Mouse (Mus musculus) heart, postnatal 0 days (tissue): ENCODE measurements around the gene Wwox. TPM values are rescaled to one million over a fixed set of nuclear protein-coding genes. Genes with fewer than 3 reads are reported as not detected.

Experiments used
- ATAC-seq: fragments of 200-750 bp; cut with Nextera tagmentation; 2 replicates; pipeline ENCODE4 v1.8.0; 2017; ENCODE audit warnings: low read depth, moderate number of reproducible peaks, moderate library complexity; ENCODE audit not compliant: insufficient read depth
- DNase-seq: peaks from one replicate; pipeline ENCODE4 v3.0.0-alpha.2; 2016; ENCODE audit warnings: low spot score
- H3K27ac ChIP-seq: fragments of 300-500 bp; sonication (generic); 2 replicates; pipeline ENCODE4 v1.5.1; 2014; ENCODE audit warnings: low read depth, mild to moderate bottlenecking
- H3K27me3 ChIP-seq: fragments of 300-500 bp; sonication (generic); 2 replicates; pipeline ENCODE4 v1.6.1; 2014; ENCODE audit warnings: low read length, mixed read lengths; ENCODE audit not compliant: control insufficient read depth, insufficient read depth
- H3K36me3 ChIP-seq: fragments of 300-500 bp; sonication (generic); replicated peaks from 2 replicates; pipeline ENCODE4 v1.6.1; 2014; ENCODE audit warnings: low read length, mixed read lengths; ENCODE audit not compliant: control insufficient read depth, insufficient read depth
- H3K4me1 ChIP-seq: fragments of 300-500 bp; sonication (generic); 2 replicates; pipeline ENCODE4 v1.6.1; 2014; ENCODE audit warnings: antibody characterized with exemption; ENCODE audit not compliant: control insufficient read depth, insufficient read depth
- H3K4me2 ChIP-seq: fragments of 300-500 bp; sonication (generic); 2 replicates; pipeline ENCODE4 v1.6.1; 2014; ENCODE audit warnings: low read depth, mild to moderate bottlenecking, low read length, moderate library complexity
- H3K4me3 ChIP-seq: fragments of 300-500 bp; sonication (generic); 2 replicates; pipeline ENCODE4 v1.5.1; 2014; ENCODE audit warnings: low read depth, low read length
- H3K9ac ChIP-seq: fragments of 300-500 bp; sonication (generic); replicated peaks from 2 replicates; pipeline ENCODE4 v1.6.1; 2014; ENCODE audit warnings: low read depth, low read length, mixed read lengths
- H3K9me3 ChIP-seq: fragments of 300-500 bp; sonication (generic); replicated peaks from 2 replicates; pipeline ENCODE4 v1.6.1; 2016; ENCODE audit warnings: low read length; ENCODE audit not compliant: control insufficient read depth
- CTCF ChIP-seq: IDR thresholded peaks from 2 replicates; pipeline ENCODE4 v1.5.1; 2016; ENCODE audit warnings: antibody characterized with exemption, control low read depth, low read depth
- EP300 ChIP-seq: IDR thresholded peaks from 2 replicates; pipeline ENCODE4 v1.6.1; 2016; ENCODE audit warnings: antibody characterized with exemption, low read depth
- WGBS: fragments of 180-500 bp; shearing (Covaris S2); extraction: QIAGEN DNeasy Blood & Tissue Kit; methylation state at CpG from one replicate; pipeline ENCODE4 v1.1.7; 2014; 5-methylcytosine and 5-hydroxymethylcytosine counted together
- polyA plus RNA-seq: library from polyadenylated mRNA; unstranded; fragments of >200 nt; fragmentation: Nextera tagmentation; extraction: Ambion mirVana; gene quantifications from 2 replicates; pipeline ENCODE4 v1.2.1, GENCODE M21; 2015
- total RNA-seq: library from RNA; depleted of rRNA; stranded (reverse); fragments of >200 nt; gene quantifications from 2 replicates; pipeline ENCODE4 v1.2.3, GENCODE M21; 2014; ENCODE audit warnings: low replicate concordance

The Wwox gene
- total and polyA plus RNA-seq, 2 experiments from 2014 or later: 7.5 to 9.6 TPM

DNA sequence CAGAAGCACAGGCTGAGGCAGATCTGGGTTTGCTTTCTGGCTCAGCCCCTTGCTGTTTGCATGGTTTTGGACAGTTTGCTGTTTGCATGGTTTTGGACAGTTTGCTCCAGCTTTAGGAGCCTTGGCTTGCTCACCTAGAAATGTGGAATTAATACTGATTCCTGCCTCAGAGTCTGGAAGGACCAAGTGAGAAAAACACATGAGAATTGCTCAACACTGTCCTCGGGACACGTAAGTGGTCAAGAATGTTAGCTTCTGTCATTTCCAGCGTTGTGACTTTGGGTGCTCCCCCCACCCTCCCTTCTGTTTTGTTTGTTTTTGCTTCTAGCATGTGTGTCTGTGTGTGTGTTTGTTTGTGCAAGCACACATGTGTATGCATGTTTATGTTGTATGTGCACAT, 172.6 kb downstream of the Wwox start:
- no peak for ATAC-seq
- H3K27ac ChIP-seq: no peak overlapping the region
- H3K4me1 ChIP-seq: no peaks in the 10 kb centered on the region
- 78% methylated on average over 3 of the region's 3 CpGs for WGBS
- no peak overlapping the region for H3K4me3 ChIP-seq
- H3K4me2 ChIP-seq: no peak overlapping the region
- no peaks in the 10 kb centered on the region for H3K27me3 ChIP-seq
- no peak overlapping the region for H3K9ac ChIP-seq
- H3K9me3 ChIP-seq: no peaks in the 10 kb centered on the region
- H3K36me3 ChIP-seq: no peaks in the 10 kb centered on the region
- DNase-seq: no peak
- no peak for TF ChIP-seq CTCF
- TF ChIP-seq EP300: no peak

DNA sequence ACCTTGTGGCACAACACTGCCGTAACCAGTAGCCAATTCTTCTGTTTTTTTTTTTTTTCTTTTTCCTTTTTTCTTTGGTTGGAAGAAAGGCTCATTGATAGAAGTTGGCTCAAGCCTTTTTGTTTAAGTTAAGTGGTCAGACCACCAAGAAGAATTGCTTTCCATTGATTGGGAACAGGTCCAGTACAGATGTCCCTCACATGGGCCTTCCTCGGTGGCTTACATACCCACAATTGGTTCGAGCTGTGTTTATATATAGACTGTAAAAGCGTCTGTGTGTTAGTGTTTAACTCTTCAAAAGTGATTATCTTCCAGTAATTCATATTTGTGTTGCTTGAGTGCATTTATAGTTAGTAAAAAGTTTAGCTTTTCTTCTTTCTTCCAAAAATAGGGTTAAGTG, 176.0 kb downstream of the Wwox start:
- H3K27ac ChIP-seq: no peak overlapping the region
- WGBS: 73% methylated on average over 4 of the region's 4 CpGs

DNA sequence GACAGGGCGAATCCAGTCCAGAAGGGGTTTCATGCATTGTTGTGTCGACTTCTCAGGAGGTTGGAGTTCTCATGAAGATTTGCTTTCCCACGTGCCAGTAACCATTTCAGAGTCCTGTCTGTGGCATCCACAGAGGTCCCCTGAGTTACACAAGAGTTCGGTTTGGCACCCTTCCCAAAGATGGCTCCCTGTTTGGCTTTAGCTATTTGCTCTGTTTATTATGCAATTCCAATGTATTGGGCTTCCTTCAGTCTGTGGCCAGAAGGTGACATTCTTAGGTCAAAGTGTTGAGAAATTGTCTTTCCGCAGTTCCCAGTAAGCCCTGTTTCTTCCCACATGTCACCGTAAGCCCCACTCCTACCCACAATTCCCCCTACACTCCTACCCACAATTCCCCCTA, 176.5 kb downstream of the Wwox start:
- ATAC-seq: no peak
- no peaks in the 10 kb centered on the region for H3K27me3 ChIP-seq
- H3K4me3 ChIP-seq: no peak overlapping the region
- H3K9ac ChIP-seq: no peak overlapping the region
- no peak overlapping the region for H3K27ac ChIP-seq
- H3K9me3 ChIP-seq: no peaks in the 10 kb centered on the region
- DNase-seq: no peak
- no peaks in the 10 kb centered on the region for H3K36me3 ChIP-seq
- no peak overlapping the region for H3K4me2 ChIP-seq
- TF ChIP-seq CTCF (no peak), EP300 (no peak)
- H3K4me1 ChIP-seq: no peaks in the 10 kb centered on the region
- WGBS: 87% methylated on average over 6 of the region's 6 CpGs

More for the DNA sequence above, 176.0 kb downstream of the Wwox start:
- no peak overlapping the region for H3K9ac ChIP-seq
- no peak overlapping the region for H3K4me2 ChIP-seq
- no peak for TF ChIP-seq CTCF
- no peak for TF ChIP-seq EP300
- H3K36me3 ChIP-seq: no peaks in the 10 kb centered on the region
- no peak overlapping the region for H3K4me3 ChIP-seq
- DNase-seq: no peak
- no peaks in the 10 kb centered on the region for H3K9me3 ChIP-seq
- no peaks in the 10 kb centered on the region for H3K4me1 ChIP-seq
- H3K27me3 ChIP-seq: no peaks in the 10 kb centered on the region
- ATAC-seq: no peak

DNA sequence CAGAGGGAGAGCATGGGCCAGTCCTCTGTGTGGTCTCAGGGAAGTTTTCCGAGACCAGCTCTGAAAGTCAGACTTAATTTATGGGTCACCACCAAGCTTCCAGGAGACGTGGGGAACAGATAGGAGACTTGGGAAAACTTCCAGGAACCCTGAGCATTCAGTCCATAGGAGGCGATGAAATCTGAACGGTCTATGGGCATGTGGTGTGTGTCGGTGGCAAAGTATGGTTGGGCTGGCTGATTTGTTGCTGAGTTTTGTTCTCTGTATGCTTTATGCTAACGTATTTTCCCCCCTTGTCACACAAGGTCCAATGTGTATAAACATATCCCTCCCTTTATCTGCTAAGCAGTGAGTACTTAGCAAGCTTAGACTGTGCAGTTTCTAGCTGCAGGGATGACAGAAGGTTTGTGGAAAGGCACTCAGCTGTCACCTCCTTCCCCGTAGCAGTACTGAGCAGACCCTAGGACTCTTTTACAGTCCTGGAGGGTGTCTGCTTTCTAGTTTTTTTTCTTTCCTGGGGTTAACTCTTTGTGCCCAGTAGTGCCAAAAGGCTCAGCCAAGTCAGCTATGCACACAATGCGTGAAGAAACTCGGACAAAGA, 179.6 kb downstream of the Wwox start:
- Histone ChIP-seq H3K27ac (no peak overlapping the region), H3K36me3 (no peaks in the 10 kb centered on the region), H3K4me2 (no peak overlapping the region), H3K4me3 (no peak overlapping the region), H3K27me3 (no peaks in the 10 kb centered on the region), H3K9ac (no peak overlapping the region), H3K9me3 (no peaks in the 10 kb centered on the region), H3K4me1 (no peaks in the 10 kb centered on the region)
- no peak for DNase-seq
- ATAC-seq: no peak
- WGBS: 24% methylated on average over 9 of the region's 9 CpGs
- no peak for TF ChIP-seq EP300
- no peak for TF ChIP-seq CTCF

DNA sequence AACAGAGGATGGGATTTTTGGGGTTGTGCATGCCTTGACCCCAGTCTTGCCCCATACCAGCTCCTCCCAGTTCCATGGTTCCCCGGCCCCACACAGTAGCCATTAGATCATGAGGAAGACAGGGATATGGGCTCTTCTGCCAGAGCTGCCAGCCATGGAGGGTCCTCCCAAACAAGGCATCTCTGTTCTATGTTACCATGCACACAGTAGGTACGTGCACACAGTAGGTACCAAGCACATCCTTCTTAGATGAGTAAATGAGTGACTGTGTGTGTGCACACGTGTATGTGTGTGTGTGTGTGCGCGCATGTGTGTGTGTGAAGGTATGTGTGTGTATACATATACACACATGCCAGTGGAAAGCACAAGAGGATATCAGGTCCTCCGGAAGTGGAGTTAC, 185.9 kb downstream of the Wwox start:
- TF ChIP-seq CTCF (no peak), EP300 (no peak)
- DNase-seq: no peak
- Histone ChIP-seq H3K9ac (no peak overlapping the region), H3K27ac (no peak overlapping the region), H3K4me3 (no peak overlapping the region), H3K4me2 (no peak overlapping the region), H3K9me3 (no peaks in the 10 kb centered on the region), H3K36me3 (no peaks in the 10 kb centered on the region), H3K27me3 (no peaks in the 10 kb centered on the region), H3K4me1 (no peaks in the 10 kb centered on the region)
- ATAC-seq: no peak
- WGBS: 81% methylated on average over 6 of the region's 6 CpGs

DNA sequence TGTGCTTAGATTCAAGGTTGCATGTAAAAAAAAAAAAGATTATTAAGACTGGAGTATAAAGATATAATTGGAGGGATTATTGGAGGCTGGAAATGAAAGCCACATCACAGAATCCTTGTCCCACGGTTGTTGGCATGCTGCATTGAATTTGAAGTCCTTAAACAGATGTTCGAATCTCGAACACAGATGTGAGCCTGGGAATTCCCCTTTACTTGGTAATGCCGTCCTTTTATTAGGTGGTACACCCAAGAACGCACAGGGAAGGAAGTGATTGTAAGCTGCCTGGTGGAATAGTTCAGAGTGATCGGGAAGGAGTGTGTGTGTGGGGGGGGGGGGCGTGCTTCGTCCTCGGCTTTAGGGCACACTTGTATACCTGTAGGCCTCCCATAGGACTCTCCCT, 187.4 kb downstream of the Wwox start:
- Histone ChIP-seq H3K4me3 (no peak overlapping the region), H3K4me1 (no peaks in the 10 kb centered on the region), H3K4me2 (no peak overlapping the region), H3K9ac (no peak overlapping the region), H3K27me3 (no peaks in the 10 kb centered on the region), H3K9me3 (no peaks in the 10 kb centered on the region), H3K36me3 (no peaks in the 10 kb centered on the region), H3K27ac (no peak overlapping the region)
- DNase-seq (no peak), ATAC-seq (no peak)
- WGBS: 64% methylated on average over 9 of the region's 9 CpGs
- TF ChIP-seq EP300 (no peak), CTCF (no peak)
